ENCODE assay signal across 8 mouse cellular contexts in the genomic region with DNA sequence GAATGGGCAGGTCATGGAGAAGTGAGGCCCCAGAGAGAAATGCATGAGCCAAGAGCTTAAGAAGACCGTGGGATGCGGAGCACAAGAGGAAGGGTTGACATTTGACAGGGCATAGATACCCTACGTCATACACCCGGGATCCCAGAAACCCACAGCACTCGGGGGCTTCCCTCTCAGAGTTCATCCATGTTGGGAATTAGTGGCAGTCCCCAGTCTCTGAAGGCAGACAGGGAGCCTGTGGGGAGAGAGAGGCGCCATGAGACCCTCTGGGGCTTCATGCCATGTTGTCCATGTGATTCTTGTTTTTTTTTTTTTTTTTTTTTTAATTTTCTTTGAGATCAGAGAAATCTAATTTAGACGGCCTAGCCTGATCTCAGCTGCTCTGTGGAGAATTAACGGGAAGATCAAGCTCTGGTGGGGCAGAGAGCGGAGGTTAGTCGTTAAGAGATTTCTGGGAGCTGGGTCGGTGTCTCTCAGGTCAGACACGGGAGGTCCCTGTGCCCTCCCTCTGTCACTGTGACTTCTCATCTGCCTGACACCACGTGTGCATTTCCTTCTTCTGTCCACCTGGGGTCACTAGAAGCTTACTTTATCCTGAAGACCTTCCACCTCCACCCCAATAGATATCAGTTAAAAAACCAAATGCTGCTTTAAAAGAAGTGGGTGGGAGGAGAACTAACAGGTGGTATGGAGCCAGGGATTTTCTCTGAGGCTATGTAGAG. TPM values are rescaled to one million over a fixed set of nuclear protein-coding genes. Genes with fewer than 3 reads are reported as not detected.
DNase-seq lines count a peak whose midpoint lies in the region; ATAC-seq and TF ChIP-seq lines count a peak whose summit lies in the region.

No protein-coding gene starts in this region.

- no peaks in the 10 kb centered on the region for H3K9me3 ChIP-seq in forebrain, embryonic 14.5 days (replicated peaks; ENCODE audit: control insufficient read depth, low read length)
- H3K9me3 ChIP-seq in forebrain, embryonic 13.5 days (replicated peaks): peaks cover 8% of the 10 kb centered on the region; the same call in 1 of the 2 replicates

- H3K4me3 ChIP-seq in forebrain, embryonic 14.5 days (ENCODE audit: low read depth, low read length): no peak overlapping the region
- no peak overlapping the region for H3K4me3 ChIP-seq in forebrain, embryonic 13.5 days

- peaks cover 23% of the 10 kb centered on the region for H3K4me1 ChIP-seq in forebrain, embryonic 14.5 days (ENCODE audit: control insufficient read depth, insufficient read depth, low read length)
- H3K4me1 ChIP-seq in forebrain, embryonic 13.5 days: peaks cover 30% of the 10 kb centered on the region

- no peak overlapping the region for H3K9ac ChIP-seq in forebrain, embryonic 14.5 days (ENCODE audit: low read length)
- H3K9ac ChIP-seq in forebrain, embryonic 13.5 days: no peak overlapping the region

- H3K36me3 ChIP-seq in forebrain, embryonic 14.5 days (ENCODE audit: control insufficient read depth, insufficient read depth, low read length): no peaks in the 10 kb centered on the region
- no peaks in the 10 kb centered on the region for H3K36me3 ChIP-seq in forebrain, embryonic 13.5 days (ENCODE audit: poor library complexity, severe bottlenecking)

- no peak overlapping the region for H3K4me2 ChIP-seq in forebrain, embryonic 14.5 days (ENCODE audit: low read length)
- H3K4me2 ChIP-seq in forebrain, embryonic 13.5 days: no peak overlapping the region

- H3K27ac ChIP-seq in forebrain, embryonic 14.5 days (ENCODE audit: low read depth, low read length): no peak overlapping the region
- H3K27ac ChIP-seq in forebrain, embryonic 13.5 days: no peak overlapping the region

- intact Hi-C loops in heart, postnatal 10 days (cut with DNase I): loop anchor here (1.0 to 10.0 kb wide), 4 partner anchors 77 to 840 kb away; a partner anchor contains a TSS

- peak; percentile 73 for TF ChIP-seq CTCF in brain, embryonic 14.5 days (IDR thresholded peaks at IDR 0.05; ENCODE audit: borderline replicate concordance, extremely low read depth, insufficient read depth, insufficient read length)

- ATAC-seq in forebrain, embryonic 14.5 days: no peak
- no peak for ATAC-seq in forebrain, embryonic 13.5 days

- H3K27me3 ChIP-seq in forebrain, embryonic 14.5 days (replicated peaks; ENCODE audit: control insufficient read depth, insufficient read depth, low read length): no peaks in the 10 kb centered on the region; the same call in 1 of the 2 replicates
- H3K27me3 ChIP-seq in forebrain, embryonic 13.5 days: peaks cover 24% of the 10 kb centered on the region

- TF ChIP-seq POLR2A in brain, embryonic 14.5 days (IDR thresholded peaks at IDR 0.05; ENCODE audit: borderline replicate concordance, extremely low read depth, insufficient read depth, insufficient read length, poor library complexity, severe bottlenecking): no peak

- DNase-seq in forebrain, embryonic 14.5 days (ENCODE audit: low spot score): peak; percentile 75
- DNase-seq in lung, adult 18-20 months: peak; percentile 39 to 59
- no peak for DNase-seq in lung, postnatal 25 days (ENCODE audit: low spot score)
- peak; percentile 73 for DNase-seq in brain, embryonic 14.5 days (ENCODE audit: low read depth)
- DNase-seq in heart, postnatal 10 days: peak; percentile 62 to 64
- DNase-seq in mesoderm, embryonic 11.5 days (ENCODE audit: low read depth, low spot score): peak; percentile 70
- no peak for DNase-seq in spleen, adult 12 weeks (ENCODE audit: low spot score)

- WGBS in forebrain, embryonic 14.5 days: 51% methylated on average over 13 of the region's 13 CpGs
- WGBS in forebrain, embryonic 13.5 days: 50% methylated on average over 13 of the region's 13 CpGs

RNA-seq across cellular contexts. Expression of a gene that starts 40.1 kb away (rescaled TPM):
- 0.72 and 1.1 TPM in 2 replicates for polyA plus RNA-seq in forebrain, embryonic 14.5 days (2014; fragmentation: Nextera tagmentation; extraction: Ambion mirVana)
- 0.40 TPM in 1 of 2 replicates, not detected in the other for polyA plus RNA-seq in forebrain, embryonic 13.5 days (2015; fragmentation: Nextera tagmentation; extraction: Ambion mirVana)
- polyA plus RNA-seq in brain, embryonic 14.5 days (2012; rRNA removed): 0.34 and 0.81 TPM in 2 replicates
- total RNA-seq in heart, postnatal 10 days (2021): 10 to 100 TPM; 12.5 to 14.2 TPM

Comparison
In these comparisons a context has a peak if more than half of its experiments do, and no peak if none do; other contexts are left out.
1. DNase-seq: peak in forebrain, embryonic 14.5 days (single experiment), lung, adult 18-20 months (2 of 2), brain, embryonic 14.5 days (single experiment), heart, postnatal 10 days (2 of 2) and mesoderm, embryonic 11.5 days (single experiment); none in lung, postnatal 25 days (single experiment) and spleen, adult 12 weeks (single experiment).